Mouse (Mus musculus) skeletal muscle tissue, adult 2 months (tissue): ENCODE results near the gene Irs2.

Experiments
- DNase-seq: peaks from one replicate; pipeline ENCODE4 v3.0.0-alpha.2; 2012; ENCODE audit warnings: low read depth, low spot score

The Irs2 gene

GRCm38 (mm10) chr8:10986638-10987037 is 21.6 kb downstream of the Irs2 start:
- no peak for DNase-seq

GRCm38 (mm10) chr8:10985064-10985463 is 23.2 kb downstream of the Irs2 start:
- no peak for DNase-seq

DNA sequence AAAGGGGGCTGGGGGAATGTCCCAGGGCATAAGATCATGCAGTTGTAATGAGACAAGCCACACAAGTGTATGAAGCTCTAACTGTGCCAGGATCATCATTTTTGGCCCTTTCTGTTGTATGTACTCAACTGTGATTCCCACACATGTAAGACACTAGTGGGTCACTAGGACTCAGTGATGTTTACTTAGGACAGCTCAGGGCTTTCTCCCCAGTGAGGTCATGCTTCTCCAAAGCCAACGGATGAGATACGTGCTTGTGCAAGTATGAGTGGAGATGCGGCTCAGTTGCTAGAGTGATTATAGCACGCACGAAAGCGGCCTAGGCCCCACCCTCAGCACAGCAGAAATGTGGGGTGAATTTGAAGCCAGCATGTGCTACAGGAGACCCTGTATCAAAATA is 27.4 kb downstream of the Irs2 start:
- DNase-seq = no peak

- no peak for DNase-seq
Measured at GRCm38 (mm10) chr8:10979916-10980315, 28.3 kb downstream of the Irs2 start.

GRCm38 (mm10) chr8:10979196-10979794 is 29.0 kb downstream of the Irs2 start:
- no peak for DNase-seq

- DNase-seq = no peak
Measured at GRCm38 (mm10) chr8:10978377-10978776, 29.9 kb downstream of the Irs2 start.

DNA sequence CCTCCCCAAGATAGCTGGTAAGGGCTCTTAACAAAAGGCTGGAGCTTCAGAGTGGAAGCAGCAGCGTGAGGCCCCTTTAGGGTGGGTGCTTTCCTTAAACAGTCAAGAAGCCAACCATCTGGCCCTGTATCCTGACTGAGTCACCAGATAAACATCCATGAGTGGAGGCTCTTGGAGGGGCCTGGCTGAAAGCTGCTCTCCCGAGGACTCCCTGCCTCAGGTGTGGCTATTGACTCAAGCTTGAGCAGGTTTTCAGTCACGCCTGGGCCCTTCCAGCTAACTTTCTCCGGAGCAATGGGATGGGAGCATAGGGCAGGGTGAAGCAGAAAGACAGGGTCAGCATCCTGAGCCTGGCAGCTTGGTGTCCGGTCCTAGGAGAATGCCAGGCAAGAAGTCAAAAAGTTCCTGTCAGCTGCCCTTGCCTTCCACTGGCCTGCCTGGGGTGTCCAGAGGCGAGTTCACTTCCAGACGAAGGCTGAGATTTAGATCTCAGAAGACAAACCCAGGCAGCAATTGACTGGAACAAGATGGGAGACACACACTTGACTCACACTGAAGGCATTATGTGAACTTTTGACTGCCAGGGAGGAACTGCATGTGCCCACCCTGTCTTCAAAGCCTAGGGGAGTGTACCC is 30.4 kb downstream of the Irs2 start:
- DNase-seq = no peak

- no peak for DNase-seq
Measured at GRCm38 (mm10) chr8:10974659-10975058, 33.6 kb downstream of the Irs2 start.

DNA sequence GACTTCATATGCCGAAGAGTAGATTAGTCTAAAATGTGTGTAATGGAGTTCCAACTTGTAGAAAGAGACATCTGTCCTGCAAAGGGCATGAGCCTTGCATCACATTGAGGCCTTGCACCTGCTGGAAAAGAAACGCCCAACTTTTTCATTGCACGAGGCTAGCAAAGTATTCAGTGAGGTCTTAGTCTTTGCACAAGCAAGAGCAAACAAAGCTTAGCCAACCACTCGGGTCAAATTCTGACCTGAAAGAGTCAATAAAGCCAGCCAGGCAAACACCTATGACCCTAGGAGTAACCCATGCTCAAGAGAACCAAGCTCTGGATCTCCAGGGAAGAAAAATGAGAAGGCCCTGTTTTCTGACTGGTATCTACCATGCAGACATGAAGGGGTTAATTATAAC is 34.1 kb downstream of the Irs2 start:
- no peak for DNase-seq

GRCm38 (mm10) chr8:10972851-10973452 is 35.3 kb downstream of the Irs2 start:
- DNase-seq = no peak

DNA sequence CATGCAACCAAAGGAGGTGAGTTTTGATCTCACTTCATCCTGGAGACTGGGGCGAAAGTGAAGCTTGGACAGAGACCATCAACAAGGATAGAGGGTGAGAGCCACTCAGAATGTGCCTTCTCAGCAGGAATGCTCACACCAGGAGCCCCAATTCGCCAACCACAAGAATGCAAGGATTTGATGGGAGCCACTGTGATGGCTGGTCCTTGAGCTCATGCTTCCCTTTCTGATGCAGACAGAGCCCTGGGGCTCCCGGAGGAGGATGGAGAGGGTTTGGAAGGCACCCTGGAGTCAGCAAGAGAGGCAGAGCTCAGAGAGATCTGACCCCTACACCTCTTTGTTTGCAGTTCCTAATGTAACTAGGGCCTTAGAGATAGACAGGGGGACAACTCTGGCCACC is 36.3 kb downstream of the Irs2 start:
- DNase-seq = no peak

DNA sequence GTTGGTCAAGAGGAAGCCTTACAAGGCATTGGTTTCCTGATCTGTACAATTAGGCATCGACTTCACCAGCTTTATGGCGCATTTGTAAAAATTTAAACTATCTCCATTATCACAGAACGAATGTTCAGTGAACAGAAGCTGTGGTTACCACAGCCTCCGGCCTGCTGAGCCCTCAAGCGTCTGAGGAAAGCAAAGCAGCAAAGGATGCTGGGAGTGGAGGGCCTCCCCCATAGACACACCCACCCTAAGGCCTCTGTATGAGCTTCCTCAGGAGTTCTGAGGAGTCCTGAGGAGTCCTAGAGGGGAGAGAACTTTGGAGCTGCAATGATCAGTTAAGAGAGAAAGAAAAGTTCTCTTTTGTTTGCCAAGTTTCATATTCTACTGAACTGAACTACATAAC is 36.7 kb downstream of the Irs2 start:
- no peak for DNase-seq

DNA sequence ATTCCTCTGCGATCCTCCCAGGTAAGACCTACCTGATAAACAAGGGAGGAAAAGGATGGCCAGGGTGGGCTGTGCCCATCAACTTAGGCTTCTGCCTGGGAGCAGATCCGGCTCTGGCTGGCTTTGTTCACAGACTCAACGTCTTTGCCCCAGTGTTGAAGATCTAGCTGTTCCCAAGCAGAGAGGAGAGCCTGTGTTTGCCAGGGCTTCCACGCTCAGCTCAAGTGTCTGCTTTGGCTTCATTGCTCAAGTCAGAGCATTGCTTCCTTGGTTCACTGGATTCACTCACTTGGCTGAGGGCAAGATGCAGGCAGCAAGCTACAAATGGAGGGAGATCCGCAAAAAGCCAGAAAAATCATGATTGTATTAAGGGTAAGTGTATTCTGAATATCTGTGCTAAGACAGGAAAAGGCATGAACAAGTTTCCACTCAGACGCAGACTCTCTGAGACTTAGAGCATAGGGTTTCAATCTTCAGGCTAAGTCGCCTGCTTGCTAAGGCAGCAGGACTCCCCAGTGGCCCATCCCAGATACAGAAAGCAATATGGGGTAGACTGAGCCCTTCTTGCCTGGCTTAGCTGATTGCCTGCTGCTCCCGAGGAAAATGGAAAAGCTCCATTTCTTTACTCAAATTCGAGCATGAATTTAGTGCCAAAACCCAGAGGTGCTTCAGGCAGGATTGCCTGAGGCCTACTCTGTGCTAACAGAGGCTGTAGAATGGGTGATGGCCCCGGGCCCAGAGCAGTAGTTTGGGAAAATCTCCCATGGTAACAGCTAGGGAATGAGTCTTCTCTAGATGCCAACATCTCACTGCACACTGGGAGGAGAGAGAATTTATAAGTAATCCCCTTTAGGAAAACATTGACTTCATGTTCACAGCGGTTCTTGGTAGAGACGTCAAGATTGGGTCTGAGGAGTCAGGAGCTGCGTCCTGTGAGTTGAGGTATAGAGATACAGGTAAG is 37.5 kb downstream of the Irs2 start:
- peak; percentile 74 for DNase-seq

- DNase-seq = no peak
Measured at GRCm38 (mm10) chr8:10968687-10969086, 39.6 kb downstream of the Irs2 start.

DNA sequence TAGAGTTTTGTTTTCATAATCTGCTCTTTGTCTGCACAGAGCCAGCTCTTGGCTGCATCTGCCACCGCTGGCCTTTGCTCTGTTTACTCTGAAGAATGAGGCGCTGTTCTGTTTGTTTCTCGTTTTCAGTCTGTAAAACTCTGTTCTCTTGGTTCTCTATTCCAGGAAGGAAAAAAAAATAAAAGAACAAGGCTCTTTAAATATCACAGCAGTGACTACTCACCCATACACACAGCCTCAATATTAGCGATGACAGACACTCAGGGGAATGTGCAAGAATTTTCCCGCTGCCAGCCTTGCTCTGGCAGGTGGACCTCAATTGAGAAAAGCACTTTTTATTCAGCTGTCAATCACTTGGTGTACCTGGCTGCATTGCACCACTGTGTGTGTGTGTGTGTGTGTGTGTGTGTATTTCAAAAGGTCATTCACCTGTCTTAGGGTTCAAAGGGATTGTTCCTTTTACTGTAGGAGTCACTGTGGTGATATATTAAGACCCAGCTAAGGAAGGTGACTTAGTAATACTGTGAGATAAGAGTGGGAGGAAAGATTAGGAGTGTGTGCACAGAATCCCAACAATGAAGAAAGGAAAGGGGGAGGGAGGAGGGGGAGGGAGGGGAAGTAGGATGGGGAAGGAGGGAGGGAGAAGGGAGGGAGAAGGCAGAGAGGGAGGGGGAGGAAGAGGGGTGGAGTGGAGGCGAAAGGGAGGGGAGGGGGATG is 42.7 kb downstream of the Irs2 start:
- DNase-seq = no peak

DNA sequence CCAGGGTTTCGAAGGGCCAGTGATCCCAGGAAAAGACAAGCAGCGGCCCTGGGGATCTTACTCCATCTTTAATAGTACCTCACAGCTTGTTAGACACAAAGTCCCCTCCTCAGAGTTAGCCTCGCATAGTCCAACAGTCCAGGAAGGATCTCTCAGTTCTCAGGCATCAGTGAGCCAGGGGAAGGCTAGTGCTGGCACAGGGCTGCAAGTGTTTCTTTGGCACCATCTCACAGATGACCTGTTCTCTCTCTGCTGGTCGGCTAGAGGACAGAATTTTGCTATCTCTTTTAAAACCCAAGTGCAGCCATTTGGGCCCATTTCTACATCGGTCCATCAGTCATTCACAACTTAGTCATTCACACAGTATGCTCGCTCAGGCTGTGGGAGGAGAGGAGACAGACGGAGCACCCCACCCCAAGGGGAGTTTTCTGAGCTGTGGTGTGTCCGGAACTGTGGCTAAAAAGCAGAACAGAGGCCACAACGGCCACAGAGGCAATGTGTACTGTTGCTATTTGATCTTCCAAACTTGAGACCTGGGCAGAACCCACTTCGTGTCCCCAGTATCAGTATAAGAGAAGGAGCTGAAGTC is 43.7 kb downstream of the Irs2 start:
- DNase-seq = no peak

DNA sequence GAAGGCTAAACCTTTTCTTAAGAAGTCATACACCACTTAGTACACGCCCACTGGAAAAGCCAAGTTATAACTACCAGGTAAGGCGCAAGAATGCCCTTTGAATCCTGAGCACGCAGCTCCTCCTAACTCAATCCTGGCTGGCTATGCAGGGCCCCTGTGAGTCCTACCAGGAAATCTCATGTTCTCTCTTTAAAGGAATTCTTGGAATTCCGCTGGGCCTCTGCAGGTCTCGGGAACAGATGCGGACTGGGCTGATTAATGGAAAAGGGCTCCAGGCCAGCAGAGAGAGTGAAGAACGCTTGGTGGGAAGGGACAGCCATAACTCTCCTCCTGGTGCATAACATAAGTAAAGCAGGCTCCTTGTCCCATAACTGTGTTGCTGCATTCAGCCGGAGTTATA is 46.3 kb downstream of the Irs2 start:
- no peak for DNase-seq

- no peak for DNase-seq
Measured at GRCm38 (mm10) chr8:10960277-10960819, 47.9 kb downstream of the Irs2 start.

DNA sequence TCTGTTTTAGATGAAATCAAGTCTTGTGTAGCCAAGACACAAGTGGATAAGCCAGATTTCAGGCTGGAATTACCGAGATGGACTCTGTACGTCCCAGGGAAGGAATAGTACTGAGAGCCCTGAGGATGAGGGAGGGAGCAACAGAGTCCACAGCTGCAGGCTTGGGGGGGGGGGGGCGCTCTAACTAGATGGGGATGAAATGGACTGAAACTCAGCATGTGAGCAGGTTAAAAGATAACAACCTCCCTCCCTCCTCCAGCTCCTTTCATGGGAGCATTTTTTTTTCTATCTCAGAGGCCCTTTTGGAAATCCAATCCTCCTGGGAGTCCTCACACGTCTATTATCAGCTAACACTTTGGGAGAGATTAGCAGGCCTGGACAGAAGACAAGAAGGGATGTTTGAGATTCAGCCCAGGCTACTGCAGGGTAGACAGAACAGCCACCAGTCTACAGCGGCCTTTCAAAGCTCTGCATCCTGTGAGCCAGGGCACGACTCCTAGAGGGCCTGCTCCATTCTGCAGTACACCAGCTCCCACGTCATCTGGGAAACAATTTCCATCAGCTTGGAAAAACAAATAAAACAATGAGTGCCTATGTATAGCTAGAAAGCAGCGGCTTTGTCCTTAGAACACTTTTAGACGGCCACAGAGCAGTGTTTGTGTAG is 50.8 kb downstream of the Irs2 start:
- no peak for DNase-seq

DNA sequence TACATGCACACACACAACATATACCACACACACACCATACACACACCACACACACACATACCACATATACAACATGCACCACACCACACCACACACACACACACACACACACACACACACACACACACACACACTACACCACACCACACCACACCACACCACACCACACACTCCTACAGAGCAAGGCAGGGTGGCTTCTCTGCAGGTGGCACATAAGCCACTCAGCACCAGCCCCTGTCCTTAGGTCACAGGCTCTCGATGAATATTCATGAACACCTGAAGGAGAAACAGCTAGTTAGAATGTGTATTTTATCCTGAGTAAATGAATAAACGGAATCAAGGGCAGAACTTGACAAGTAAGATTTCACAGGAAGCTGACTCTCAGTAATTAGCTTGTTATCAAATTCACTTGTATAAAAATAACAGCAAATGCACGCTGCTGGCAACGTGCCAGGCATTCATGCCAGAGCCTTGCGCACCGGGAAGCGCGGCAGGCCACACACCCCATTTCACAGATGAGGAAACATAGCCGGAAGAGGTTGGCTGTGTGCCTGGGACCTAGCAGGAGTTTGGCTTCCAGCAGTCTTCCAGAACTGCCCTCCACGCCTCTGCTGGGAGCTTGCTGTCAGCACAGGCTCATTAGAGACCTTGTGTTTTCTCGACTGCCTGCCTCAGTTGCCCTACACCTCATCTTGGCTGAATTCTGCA is 54.8 kb downstream of the Irs2 start:
- peak; percentile 73 for DNase-seq
